Mouse (Mus musculus): ENCODE results near the gene Wdr37. TPM values are rescaled to one million over a fixed set of nuclear protein-coding genes. Genes with fewer than 3 reads are reported as not detected.
"Not testable (repeated sequence)": the region's sequence is repeated elsewhere in the genome, so short reads cannot be mapped to it uniquely, and the experiment has no call there.

The Wdr37 gene
- 100 to 1,000 TPM in 3 of 4 experiments, 10 to 100 TPM in 1; 98.1 to 116 (median 109) TPM for total RNA-seq (2022)

DNA sequence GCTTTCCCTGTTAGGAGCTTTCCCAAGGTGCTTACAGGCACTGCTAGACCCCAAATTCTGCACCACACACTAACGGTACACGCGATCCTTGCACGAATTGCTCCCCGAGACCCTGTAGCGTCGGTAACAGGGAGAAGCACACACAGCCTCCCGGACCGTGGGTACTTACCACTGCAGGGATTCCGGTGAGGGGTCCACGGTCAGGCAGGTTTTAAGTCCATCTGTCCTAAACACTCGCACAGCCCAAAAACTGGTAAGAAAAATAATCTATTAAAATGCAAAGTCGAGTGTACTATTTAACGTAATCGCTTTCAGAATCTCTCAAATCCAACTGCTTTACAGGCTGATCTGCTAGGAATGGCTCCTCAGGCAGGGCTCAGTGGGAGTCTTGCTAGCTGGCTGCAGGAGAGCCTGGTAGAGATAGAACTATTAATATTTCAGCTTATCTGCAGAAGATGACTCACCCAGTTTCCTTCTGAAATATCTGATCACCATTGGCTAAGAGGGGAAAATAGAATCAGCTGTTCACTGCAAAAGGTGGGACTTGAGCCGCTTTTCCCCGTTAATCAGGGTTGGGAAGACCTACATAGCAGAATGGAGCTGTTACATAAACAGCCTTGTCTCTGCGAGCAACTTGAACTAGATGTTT, at the start of gene Wdr37:
Wdr37 (minus strand) TSS at position 596 of the 649 bp plus-strand sequence.
- DNase-seq (ENCODE audit: low spot score in 2 of 2): peak; percentile 60 to 75

GRCm38 (mm10) chr13:8913890-8914289, 42.2 kb upstream of the Wdr37 start:
- DNase-seq (ENCODE audit: low spot score in 2 of 2): not testable (repeated sequence)

DNA sequence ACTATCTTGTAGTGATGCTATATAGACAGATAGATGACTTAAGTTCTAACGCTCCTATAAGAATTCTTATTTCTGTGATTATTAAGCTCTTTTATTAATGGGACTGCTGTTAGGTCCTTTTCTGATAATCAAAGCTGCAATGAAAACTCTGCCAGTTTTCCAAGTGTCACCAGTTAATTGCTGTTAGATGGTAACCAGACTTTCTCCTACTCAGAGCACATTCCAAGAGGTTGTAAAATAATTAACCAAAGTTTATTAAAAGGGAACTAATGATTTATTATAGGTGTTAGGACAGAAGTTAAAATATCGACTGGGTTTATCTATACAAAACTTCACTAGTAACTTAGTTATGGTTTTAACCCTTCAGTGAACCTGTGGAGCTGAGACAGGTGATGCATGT, 34.3 kb upstream of the Wdr37 start:
- DNase-seq (ENCODE audit: low spot score in 2 of 2): not testable (repeated sequence)

GRCm38 (mm10) chr13:8888603-8889002, 16.9 kb upstream of the Wdr37 start:
- no peak for DNase-seq (ENCODE audit: low spot score in 2 of 2)

- no peak for DNase-seq (ENCODE audit: low spot score in 2 of 2)
Measured at GRCm38 (mm10) chr13:8886185-8886560, 14.5 kb upstream of the Wdr37 start.

DNA sequence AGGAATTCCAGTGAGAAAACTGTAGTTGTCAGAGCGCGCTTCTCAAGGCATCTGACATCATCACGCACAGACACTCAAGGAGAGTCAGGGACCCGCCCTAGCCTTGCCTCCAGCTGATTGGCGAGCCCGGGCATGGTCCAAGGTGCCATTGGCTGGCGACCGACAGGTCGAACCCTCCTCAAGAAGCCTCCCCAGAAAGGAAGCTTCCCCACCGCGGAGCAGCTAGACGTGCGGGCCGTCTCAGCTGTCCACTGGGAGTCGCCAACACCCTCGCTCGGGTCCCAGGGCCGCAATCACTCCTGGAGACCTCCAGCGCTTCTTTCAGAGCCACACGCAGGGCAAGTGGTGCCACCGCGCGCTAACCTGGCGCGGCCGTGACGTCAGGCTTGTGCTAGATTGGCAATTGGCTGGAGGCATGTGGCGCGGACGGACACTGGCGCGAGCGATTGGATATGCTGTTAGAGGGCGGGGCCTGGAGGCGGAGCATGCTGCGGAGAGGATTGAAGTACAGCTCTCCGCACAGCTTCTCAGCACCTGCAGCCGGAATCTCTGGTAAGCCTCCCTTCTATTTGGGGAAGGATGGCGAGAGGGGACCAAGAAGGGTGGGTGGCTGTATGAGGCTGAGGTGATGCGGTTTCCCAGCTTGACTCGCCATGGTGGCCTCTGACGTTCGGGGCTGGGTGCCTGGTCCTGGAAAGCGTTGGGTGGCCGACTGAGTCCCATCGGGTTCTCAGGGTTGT, 13.9 kb upstream of the Wdr37 start, which contains the start of gene Idi1:
Idi1 (plus strand) TSS at position 57 of the 740 bp plus-strand sequence.
- DNase-seq (ENCODE audit: low spot score in 2 of 2): peak; percentile 97 to 98

DNA sequence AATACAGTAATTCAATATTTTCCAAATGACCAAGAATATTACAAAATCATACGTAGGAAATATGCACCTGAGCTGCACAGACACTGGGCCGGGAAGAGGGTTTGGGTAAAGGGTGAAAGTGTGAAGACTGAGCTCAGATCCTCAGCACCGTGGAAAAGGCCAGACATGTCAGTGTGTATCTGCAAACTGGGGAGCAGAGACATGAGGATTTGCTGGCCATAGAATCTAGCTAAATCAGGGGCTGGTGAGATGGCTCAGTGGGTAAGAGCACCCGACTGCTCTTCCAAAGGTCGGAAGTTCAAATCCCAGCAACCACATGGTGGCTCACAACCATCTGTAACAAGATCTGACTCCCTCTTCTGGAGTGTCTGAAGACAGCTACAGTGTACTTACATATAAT, 12.2 kb upstream of the Wdr37 start:
- DNase-seq (ENCODE audit: low spot score in 2 of 2): not testable (repeated sequence)

DNA sequence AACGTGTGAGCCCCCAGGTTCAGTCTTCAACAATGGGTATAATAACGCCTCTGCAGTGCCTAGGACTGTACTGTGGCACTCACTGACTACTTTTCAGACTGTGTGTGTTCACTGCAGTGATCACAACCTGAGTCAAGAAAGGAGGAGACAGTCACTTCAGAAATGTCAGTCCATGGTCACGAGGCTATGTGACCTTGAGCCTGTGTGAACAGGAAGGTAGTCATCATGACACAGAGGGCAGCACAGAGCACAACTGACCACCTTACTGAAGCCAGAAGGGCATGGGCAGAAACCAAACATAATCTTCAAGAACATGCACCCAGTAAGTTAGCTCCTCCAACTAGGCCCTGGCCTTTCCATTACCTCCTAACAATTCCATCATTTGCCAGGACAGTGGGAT, 9.9 kb upstream of the Wdr37 start:
- no peak for DNase-seq (ENCODE audit: low spot score in 2 of 2)

DNA sequence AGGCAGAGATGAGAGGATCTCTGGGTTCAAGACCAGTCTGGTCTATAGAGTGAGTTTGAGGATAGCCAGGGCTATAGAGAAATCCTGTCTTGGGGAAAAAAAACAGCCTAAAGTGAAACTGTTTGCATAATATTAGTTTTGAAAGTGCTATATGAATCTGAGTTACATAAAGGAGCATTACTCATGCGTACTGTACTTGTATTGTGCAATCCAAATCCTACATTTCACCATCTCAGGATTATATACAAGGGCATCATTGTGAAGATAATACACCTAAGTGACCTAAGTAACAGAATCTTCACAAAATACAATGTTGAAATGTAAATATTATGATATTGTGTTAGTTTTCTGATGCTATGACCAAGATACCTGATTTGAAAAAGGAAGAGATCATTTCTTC, 2.1 kb upstream of the Wdr37 start:
- no peak for DNase-seq (ENCODE audit: low spot score in 2 of 2)

DNA sequence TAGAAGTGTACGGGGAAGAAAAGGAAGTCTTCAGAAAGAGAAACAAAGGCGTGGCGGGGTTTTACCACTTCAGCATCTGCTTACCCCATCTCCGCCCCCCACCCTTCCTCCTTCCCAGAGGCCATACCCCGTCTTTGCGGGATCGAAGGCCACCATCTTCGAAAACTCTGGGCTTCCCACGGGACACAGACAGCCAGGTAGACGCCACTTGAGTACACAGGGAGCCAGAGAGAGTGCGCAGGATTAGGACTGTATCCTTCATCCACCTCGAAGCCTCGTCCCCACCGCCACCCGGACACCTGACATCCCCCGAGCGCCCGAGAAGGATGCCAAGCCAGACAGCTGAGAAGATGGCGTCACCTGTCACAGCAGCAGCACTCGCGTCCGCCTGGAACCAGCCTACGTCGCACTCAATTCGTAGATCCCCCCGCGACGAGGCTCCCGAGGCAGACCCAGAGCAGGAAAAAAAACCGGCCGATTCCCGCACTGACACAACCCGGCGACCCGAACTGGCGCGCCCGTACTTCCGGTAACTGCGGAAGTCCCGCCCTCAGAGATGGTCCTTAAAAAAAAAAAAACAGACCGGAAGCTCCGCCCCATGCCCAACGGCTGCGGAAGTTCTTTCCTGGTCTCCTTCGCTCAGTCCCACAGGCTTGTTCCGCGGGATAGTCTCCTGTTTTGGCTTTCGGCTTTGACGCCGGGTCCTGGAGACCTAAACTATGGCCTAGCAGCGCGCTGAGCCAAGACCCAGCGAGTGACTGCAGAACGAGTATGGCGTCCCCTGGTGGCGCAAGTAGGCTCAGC, 997 bp downstream of the Wdr37 start:
- peak; percentile 81 to 88 for DNase-seq (ENCODE audit: low spot score in 2 of 2)

DNA sequence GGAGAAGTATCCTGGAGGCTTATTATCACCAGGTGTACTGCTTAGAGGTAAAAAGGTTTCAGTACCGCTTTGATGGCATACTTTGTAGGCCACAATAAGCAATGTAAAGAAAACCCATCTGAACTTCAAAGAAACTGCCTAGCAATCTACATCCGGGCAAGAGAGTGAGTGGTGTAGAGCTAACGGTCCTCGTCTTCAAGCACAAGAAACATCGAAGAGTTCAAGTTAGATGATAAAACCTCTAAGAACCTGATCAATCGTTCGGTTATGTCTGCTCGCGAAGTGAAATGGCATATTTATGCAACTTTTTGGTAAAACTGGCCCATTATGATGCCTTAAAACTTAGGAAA, 1.6 kb downstream of the Wdr37 start:
- DNase-seq (ENCODE audit: low spot score in 2 of 2): no peak

DNA sequence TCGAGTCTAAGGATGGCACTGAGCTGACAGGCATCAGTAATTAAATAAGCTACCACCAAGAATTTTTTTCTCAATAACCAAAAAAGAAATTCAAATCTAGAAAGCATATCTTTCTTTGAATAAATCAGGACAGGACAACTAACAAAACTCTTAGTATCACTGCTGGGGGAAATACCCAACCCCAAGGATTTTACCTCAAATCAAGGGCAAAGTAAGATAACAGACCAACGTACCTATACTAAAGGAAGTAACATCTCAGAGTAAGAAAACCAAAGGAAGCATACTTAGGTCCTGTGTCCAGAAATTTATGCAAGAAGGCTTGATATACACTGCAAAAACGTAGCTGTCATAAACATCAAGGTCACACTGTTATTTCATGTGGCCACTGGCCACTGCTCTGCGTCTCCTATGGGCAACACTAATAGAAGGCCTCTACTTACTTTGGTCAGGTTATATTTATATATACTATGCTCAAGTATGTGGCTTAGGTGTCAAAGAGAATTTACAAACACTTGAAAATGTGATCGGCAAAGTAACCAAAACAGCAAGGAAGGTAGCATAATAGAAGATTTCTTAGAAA, 2.0 kb downstream of the Wdr37 start:
- no peak for DNase-seq (ENCODE audit: low spot score in 2 of 2)

DNA sequence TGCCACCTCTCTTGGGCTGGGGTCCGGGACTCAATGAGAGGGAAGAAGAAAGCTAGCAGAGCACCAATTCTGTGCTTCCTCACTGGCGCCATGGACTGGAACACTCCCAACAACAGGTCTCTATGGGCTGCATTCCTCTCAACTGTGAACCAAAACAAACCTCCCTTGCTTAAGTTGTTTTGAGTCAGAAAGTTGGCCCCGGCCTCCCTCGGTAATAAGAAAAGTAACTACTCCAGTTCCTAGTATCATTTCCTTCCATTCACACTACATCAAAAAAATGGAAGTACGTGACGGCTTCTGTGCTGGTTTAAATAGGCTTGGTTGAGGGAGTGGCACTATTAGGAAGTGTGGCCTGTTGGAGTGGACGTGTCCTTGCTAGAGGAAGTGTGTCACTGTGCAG, 5.1 kb downstream of the Wdr37 start:
- no peak for DNase-seq (ENCODE audit: low spot score in 2 of 2)

- DNase-seq (ENCODE audit: low spot score in 2 of 2): no peak
Measured at GRCm38 (mm10) chr13:8864990-8865389, 6.7 kb downstream of the Wdr37 start.

DNA sequence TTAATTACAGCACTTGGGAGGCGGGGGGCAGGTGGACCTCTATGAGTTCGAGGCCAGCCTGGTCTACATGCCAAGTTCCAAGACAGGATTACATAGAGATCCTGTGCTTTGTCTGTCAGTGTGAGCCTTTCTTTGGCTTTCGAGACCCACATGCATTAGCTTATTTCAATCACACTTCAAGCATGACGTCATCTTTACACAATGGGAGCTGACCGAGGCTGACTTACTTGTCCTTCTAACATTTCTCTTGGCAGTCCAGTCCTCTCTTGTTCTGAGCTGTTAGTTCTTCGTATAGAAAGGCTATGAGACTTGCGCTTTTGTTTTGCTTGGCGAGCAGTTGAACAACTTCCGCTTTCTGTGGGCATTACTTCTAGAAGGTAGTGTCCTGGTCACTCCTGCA, 10.8 kb downstream of the Wdr37 start:
- DNase-seq (ENCODE audit: low spot score in 2 of 2): no peak

- DNase-seq (ENCODE audit: low spot score in 2 of 2): no peak
Measured at GRCm38 (mm10) chr13:8858453-8858852, 13.3 kb downstream of the Wdr37 start.

GRCm38 (mm10) chr13:8854769-8855168, 16.9 kb downstream of the Wdr37 start:
- no peak for DNase-seq (ENCODE audit: low spot score in 2 of 2)

- no peak for DNase-seq (ENCODE audit: low spot score in 2 of 2)
Measured at GRCm38 (mm10) chr13:8853424-8853823, 18.3 kb downstream of the Wdr37 start.

- DNase-seq (ENCODE audit: low spot score in 2 of 2): no peak
Measured at GRCm38 (mm10) chr13:8849311-8849710, 22.4 kb downstream of the Wdr37 start.

DNA sequence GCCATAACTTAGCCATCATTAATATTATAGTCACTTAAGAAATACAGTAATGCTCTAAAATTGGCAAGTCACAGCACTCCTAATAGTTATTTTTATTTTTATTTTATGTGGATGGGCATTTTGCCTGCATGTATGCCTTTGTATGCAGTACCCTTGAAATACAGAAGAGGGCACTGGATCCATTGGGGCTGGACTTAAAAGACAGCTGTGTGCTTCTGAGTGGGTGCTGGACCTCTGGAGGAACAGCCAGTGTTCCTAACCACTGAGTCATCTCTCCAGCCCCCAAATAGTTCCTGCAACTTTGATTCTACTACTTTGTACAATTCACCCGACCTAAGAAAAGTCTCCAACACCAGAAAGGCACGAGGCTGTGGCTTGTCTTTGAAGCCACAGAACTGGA, 24.0 kb downstream of the Wdr37 start:
- no peak for DNase-seq (ENCODE audit: low spot score in 2 of 2)

DNA sequence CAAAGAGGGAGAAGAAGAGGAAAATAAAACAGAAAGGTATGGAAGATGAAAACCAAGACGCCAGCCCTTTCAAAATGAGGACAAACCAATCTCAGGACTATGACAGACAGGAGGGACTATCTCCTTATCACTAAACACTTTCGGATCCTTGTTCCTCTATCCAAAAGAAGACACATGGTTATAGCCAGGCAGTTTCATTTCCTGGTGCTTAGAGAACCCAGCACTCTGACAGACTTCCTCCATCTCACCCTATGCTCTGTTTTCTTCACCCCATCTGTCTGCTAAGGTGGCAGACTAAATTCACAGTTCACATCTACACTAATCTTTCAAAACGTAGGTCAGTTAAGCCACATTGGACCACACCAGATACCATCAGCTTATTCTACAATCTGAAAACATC, 29.4 kb downstream of the Wdr37 start:
- DNase-seq (ENCODE audit: low spot score in 2 of 2): no peak

DNA sequence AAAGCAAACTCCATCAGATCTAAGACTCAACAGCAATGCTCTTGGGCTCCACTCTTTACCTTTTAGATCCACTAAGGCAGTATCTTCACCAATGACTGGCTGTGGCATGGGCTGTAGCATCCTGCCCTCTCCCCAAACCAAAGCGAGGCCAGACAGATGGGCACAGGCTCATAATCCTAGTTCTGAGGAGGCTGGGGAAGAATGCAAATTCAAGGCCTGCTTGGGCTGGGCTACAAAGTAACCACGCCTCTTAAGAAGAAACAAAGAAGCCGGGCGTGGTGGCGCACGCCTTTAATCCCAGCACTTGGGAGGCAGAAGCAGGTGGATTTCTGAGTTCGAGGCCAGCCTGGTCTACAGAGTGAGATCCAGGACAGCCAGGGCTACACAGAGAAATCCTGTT, 29.9 kb downstream of the Wdr37 start:
- DNase-seq (ENCODE audit: low spot score in 2 of 2): not testable (repeated sequence)

Data from left cerebral cortex, adult 8-10 months (tissue).